Mouse (Mus musculus) MN1 (cell line): ENCODE data around the gene Os9.
A peak's percentile ranks its signal among the peaks of the same experiment; 100 is the strongest.

Experiments
- DNase-seq: peaks from one replicate; pipeline ENCODE4 v3.0.0-alpha.2; 2016; ENCODE audit warnings: low spot score

The Os9 gene

DNA sequence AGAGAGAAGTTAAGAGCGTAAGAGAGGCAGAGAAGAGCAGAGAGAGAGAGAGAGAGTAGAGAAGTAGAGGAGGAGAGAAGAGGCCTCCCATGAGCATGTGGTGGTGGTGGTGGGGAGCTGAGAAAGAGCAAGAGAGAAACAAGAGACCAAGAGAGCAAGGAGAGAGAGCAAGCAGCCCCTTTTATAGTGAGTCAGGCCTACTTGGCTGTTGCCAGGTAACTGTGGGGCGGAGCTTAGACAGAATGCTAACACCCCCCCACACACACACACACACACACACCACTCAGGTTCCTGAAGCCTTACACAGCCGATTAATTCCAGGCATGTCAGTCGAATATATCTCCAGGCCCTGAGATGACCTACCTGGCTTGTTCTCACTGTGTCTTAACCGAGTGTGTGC is 24.4 kb upstream of the Os9 start:
- DNase-seq: no peak

DNA sequence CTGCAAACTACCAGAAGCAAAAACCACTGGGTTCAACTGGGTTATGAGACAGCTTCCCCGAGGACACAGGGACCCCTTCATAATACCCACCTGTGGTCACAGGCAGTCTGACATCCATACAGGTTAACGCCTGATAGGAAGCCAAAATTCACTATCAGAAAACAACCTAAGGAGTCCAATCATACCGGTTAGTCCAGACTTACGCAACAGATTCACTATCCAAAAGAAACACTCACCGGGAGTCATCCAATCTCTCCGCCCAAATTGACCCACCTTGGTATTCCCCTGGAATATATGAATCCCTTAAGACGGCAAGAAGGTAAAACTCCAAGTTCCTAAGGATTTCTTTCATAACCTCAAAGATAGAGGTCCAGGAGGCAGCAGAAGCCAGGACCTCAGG is 23.6 kb upstream of the Os9 start:
- DNase-seq: no peak

DNA sequence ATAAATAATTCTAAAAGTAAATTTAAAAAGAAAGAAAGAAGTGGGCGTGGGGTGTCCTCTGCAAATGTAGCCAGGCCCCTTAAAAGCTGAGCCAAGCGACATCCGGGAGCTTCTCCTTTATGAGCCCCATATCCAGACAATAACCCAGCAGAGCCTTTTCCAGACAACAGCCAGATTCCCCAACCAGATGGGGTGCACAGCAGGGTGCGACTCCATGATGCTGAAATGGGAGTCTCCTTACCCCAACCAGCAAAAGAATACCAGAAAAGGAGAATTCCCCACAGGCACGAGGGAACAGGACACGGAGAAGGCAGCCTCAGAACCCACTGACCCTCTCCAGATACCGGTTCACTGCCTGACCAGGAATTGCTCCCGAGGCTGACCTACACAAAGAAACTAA is 22.3 kb upstream of the Os9 start:
- no peak for DNase-seq

DNA sequence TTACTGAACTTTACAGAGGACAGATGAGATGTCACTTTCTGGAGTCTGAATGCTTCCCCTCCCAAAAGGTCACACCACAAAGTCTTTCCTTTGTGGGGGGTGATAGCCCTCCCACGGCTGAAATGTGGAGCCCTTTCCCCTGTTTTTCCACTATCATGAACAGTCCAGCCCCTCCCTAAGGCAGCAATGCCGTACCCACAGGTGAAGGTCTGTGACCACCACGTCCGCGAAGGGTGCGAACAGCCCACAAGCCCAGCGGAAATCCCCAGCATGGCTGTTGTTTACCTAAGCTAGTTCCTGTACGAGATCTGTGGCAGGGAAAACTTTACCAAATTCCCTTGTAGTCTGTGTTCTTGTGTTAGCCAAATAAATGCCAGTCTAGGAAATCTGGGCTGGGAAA is 20.6 kb upstream of the Os9 start:
- no peak for DNase-seq

DNA sequence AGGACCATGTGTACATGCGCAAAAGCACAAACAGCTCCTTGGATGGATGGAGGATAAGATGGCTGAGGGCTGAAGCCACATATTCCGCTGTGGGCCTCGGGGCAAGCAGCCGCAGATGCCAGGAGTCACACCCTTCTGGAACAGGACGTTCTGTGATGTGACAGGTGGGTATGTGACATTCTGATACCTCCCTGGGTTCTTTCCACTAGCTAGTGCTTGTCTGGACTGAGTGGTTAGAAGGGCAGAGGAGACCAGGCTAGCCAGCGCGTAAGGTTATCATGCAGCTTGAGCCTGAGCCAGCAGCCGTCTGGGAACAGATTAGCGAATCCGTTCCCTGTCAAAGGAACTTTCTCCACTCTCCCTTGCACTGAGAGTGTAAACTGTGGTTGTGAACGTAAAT is 20.0 kb upstream of the Os9 start:
- DNase-seq: no peak

DNA sequence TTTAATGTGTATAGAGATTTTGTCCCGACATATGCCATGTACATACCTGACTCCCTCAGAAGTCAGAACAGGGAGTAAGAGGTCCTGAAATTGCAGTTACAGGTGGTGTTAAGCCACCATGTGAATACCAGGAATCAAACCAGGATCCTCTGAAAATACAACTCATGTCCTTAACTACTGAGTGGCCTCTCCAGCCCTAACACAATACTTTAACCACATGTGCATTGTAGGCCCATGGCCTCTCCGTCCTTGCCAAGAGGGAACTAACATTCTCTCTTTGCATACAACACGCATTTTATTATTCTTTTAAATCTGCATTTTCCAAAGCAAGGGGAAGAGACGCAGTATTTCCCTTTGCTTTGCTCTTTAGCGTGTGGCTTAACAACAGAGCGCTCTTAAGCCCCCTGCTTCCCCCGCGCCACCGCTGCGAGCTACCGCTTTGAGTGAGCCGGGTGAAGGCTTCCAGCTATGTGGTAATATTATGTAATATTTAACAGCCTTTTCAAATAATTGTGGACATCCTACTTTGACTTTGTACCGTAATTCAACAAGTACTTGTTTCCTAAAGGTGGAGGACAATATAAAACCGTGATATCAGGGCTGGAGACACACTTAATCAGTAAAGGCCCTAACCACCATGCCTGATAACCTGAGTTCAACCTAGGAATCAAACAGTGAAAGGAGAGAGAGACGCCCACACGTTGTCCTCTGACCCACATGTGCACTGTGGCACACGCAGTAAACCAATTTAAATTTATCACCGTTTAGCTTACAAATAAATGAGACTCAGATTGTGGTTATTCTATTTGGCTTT is 17.6 kb upstream of the Os9 start:
- no peak for DNase-seq

DNA sequence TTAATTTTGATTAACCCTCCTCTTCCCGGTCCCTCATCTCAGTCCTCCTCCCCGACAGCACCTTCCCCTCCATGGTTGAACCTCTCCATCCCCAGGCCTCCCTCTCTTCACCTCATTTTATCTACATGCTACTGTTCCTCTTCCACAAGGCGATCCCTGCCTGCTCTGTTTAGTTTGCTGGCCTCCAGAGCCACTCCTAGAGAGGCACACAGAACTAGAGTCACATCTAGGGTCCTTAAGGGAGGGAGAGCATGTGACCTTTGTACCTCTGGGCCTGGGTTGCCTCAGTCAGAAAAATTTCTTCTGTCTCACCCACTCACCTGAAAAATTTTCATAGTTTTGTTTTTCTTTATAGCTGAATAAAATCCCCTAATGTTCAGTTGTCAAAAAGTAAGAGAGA is 17.0 kb upstream of the Os9 start:
- no peak for DNase-seq

DNA sequence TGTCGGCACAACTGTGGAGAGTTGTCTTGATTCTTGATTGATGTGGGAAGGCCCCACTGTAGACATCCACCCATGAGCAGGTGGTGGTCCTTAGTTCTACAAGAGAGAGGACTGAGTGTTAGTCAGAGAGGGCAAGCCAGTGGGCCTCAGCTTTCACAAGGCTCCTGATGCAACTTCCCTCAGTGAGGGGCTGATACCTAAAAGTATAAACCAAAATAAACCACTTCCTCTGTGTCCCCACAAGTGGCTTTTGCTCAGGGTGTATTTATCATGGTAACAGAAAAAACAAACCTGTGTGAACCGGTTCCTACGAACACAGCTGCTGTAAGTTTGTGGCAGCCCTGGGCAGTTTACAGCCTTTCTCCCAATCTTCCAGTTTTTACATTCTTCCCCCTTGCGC is 15.6 kb upstream of the Os9 start:
- DNase-seq: no peak

DNA sequence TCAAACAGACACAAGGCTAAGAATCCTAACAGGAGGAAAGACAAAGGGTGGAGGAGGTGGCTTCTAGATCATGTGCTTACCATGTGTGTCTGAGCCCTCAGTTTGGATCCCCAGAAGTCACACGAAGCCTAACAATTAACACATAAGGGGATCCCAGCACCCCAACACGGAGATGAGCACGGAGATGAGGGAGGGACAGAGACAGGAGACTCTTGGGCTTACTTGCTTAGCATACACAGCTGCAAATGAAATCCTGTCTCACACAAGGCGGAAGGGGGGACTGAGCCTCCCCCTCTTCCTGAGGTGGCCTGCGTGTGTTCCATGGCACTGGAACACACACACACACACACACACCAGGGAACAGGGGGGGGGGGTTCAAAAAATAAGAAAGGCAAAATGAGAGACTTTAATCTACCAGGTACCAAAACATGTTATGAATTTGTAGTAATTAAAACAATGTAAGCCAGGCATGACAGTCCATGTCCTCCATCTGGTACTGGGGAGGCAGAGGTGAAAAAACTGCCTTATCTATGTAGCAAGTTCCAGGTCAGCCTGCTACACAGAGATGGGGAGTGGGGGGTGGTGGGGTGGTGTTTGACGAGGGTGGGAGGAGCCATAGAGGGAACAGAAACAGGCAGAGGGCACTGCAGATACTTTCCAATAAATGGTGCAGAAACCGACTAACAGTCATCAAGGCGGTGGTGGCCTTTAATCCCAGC is 14.3 kb upstream of the Os9 start:
- peak; percentile 21 for DNase-seq

DNA sequence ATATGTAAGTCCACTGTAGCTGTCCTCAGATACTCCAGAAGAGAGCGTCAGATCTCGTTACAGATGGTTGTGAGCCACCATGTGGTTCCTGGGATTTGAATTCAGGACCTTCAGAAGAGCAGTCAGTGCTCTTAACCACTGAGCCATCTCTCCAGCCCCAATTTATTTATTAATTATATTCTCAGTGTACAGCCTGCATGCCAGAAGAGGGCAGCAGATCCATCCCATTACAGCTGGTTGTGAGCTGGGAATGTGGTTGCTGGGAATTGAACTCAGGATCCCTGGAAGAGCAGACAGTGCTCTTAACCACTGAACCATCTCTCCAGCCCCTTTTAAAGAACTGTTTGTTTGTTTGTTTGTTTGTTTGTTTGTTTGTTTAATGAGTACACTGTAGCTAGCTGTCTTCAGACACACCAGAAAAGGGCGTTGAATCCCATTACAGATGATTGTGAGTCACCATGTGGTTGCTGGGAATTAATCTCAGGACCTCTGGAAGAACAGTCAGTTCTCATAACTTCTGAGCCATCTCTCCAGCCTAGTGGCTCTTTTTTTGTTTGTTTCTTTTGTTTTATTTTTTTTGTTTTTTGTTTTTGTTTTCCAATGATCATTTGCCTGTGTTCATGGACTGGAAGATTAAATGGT is 13.6 kb upstream of the Os9 start:
- DNase-seq: peak; percentile 61

DNA sequence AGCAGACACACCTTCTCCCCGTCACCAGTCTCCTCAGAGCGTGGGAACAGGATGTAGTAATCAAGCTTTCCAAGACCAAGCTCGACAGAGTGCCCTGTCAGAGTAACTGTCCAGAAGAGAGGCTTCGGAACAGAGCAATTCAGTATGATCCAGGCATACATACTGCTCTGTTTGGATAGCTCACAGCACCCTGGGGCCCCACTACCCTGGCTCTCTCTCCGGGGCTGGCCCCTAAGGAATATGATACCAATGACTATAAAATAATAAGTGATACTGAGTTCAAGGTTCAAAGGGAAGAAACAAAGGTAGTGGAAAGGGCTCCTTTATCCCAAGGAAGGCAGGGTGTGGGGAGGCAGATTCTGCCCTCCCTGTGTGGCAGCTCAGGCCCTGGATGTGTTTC is 11.5 kb upstream of the Os9 start:
- no peak for DNase-seq

DNA sequence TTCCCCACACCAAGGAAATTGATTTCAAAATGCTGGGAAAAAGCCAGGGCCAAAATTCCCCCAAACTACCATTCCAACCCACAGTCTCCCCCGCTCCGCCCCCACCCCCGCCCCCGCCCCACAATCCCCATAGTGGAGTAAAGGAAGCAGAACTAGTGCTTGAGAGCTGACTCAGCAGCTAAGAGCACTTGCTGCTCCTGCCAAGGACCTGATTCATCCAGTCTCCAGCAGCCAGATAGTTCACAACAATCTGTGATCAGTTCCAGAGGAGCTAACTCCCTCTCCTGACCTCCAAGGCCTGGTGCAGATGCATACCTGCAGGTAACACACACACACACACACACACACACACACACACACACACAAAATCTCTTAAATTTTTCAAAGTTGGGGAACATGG is 8.5 kb upstream of the Os9 start:
- no peak for DNase-seq

DNA sequence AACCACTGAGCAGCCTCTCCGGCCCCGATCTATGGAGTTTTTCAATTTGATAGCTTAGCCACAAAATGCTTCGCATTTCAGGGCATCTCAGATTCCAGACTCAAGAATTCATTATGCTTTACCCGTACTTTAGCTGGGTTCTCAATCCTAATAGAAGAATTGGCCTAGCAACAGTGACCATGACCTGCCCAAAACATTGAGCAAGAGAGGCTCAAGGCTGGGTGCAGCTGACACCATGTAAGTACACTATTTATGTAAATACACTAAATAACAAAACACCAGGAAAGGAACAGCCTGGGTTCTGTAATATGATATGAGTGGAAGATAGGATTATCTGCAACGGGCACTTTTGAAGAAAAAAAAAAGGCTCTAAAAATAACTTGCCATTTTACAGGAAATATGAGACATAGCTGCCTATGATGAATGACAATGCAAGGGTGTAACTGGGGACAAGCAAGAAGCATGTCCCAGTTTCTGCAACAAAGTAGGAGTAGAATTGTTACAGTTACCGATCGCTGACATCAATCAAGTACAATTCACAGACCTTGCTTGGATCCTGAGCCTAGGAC is 6.9 kb upstream of the Os9 start:
- DNase-seq: no peak

DNA sequence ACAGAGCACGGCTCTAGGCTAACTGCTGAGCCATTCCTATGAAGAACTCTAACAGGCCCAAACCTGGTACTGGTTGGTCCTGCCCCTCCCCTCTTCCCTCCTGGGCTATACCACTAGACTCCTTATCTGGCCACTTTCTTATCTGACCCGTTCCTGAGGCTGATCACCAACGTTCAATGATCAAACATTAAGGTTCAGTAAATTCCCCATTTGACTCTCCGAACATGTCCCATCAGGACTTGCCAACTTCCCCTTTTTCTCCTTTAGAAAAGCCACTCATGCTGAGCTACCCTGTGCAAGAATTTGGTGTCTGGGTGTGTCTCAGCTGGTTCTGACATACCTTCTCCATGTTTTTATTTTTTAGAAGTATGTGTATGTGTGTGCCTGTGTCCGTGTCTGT is 5.6 kb upstream of the Os9 start:
- DNase-seq: no peak

DNA sequence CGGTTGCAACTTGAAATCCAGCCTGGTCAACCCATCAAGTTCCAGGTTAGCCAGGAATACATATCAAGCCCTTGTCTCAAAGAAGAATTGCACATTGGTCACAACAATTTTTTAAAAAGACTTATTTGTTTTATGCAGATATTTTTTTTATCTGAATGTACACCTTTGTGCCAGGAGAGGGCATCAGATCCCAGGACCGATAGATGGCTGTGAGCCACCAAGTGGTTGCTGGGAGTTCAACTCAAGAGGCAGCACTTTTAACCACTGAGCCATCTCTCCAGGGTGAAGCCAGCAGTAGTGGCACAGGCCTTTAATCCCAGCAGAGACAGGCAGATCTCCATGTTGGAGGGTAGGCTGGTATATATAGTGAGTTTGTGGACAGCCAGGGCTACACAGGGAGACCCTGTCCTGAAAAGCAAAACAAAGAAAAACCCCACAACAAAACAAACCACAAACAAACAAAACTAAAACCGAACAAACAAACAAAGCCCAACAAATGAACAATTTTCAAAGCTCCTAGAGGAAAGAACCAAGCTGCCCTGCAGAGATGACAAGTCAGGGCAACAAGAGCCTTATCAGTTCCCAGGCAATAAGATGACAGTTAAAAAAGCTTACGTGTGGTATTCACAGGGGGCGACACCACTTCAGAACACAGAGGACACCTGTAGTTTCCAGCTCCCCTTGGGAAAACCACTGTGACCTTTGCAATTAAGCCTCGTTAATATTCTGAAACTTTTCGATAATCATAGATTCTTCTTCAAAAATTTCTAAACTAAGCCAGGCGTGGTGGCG is 4.5 kb upstream of the Os9 start:
- peak; percentile 82 for DNase-seq

DNA sequence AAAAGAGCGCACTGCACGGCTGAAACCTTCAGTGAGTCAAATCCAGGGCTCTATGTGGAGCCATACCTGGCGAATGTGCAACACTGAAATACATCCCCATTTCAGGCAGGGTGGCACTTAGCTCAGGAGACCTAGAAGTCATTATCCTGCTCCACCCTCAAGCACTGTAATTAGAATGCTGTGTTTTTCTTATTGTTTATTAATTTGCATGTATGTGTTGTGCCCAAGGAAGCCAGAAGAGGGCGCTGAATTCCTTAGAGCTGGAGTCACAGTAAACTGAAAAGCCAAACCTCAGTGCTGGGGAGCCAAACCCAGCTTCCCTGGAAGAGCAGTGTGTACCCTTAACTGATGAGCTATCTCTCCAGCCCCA is 2.5 kb upstream of the Os9 start:
- peak; percentile 92 for DNase-seq

DNA sequence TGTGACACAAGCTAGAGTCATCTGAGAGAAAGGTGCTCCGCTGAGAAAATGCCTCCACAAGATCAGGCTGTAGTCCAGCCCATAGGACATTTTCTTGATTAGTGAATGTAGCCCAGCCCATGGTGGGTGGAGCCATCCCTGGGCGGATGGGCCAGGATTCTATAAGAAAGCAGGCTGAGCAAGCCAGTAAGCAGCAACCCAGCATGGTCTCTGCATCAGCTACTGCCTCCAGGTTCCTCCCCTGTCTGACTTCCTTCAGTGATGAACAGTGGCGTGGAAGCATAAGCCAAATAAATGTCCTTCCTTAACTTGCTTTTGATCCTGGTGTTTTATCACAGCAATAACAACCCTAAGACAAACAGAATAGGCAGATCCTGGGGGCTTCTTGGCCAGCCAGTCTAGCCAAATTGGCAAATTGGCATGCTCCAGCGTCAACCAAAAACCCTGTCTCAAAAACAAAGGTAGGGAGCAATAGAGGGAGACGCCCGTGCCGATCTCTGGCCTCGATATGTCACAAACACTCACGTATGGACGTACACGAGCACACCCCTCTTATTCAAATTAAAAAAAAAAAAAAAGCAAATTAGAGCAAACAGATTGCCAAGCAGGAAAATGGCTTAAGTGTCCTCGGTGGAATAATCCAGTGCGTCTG is 2.0 kb upstream of the Os9 start:
- DNase-seq: peak; percentile 93

DNA sequence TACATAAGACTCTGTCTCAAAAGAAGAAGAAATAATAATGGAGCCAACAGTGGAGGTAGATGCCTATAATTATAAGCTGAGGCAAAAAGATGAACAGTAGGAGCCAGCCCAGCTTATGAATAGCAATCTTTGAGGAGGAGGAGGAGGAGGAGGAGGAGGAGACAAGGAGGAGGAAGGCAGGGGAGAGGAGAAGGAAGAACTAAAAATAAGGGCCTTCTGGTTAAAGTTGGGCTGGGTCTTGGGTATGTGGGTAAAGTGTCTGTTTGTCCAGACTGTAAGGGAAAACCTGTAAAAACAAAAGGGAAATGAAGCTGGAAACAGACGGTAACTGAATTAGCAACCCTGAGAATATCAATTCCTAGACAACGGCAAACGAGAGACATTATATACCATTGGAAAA is 1.1 kb upstream of the Os9 start:
- DNase-seq: no peak

DNA sequence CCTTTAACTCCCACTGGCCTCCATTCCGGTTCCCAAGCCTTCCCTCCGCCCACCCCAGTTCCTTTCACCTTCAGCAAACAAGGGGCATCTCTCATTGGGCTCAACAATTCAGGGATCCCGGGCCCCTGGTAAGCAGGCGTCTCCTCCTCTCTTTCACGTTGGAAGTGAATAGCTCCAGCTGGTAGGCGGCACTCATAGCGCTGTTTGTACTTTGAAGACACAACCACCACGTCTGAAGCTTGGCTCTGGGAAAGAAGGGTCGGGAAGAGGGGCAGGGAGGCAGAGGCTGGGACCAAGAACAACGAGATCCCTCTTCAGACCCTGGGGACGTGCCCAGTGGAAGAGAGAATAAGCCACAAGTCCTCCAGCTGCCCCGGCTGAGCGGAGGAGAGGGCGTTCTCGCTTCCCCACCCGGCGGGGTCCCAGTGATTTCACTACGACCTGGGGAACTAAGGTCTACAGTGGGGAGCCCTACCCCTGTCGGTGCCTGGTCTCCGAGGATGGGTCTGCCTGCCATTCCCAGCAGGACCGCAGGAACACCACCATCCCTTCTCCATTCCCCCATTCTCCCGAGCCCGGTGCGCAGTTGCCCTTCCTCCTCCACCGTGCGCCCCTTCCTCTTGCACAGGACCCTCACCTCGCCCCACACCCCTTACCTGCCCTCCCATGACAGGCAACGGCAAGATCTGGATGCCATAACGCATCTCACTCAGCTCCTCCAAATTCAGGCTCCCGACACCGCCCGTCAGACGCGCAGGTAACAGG is 448 bp downstream of the Os9 start:
- peak; percentile 60 for DNase-seq

DNA sequence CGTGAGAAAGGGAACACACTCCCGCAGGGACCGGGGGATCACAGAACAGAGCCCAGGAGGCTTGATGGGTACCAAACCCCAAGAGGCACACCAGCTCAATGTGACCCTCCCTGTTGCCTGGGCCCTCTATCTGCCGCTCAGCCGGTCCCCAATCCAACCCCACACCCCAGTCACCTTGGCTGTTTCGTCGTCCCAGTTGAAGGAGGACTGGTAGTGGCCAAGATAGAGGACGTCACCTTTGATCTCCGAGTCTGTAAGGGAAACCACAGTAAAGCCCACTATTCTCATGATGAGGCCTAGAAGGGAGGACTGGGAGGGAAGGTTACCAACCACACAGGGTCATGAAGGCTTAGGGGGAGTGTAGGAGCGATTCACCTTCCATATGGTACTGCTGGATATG is 1.7 kb downstream of the Os9 start:
- DNase-seq: no peak

DNA sequence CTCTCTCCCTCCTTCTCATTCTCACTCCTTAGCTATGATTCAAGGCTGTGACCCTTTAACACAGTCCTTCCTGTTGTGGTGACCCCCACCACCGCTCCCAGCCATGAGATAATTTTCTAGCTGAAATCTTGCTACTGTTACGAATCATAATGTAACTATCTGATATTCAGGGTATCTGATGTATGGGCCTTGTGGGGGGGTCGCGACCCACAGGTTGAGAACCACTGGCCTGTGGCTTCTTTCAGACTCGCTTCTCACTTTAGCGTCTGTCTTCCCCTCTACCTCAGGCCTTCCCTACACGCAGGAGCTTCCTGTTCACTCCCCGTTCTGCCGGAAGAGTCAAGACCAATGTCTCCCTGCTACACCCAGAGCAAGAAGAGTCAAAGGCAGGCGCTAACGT is 2.5 kb downstream of the Os9 start:
- no peak for DNase-seq
